Comparison of ENCODE assay signal across 23 mouse cellular contexts in the genomic region with DNA sequence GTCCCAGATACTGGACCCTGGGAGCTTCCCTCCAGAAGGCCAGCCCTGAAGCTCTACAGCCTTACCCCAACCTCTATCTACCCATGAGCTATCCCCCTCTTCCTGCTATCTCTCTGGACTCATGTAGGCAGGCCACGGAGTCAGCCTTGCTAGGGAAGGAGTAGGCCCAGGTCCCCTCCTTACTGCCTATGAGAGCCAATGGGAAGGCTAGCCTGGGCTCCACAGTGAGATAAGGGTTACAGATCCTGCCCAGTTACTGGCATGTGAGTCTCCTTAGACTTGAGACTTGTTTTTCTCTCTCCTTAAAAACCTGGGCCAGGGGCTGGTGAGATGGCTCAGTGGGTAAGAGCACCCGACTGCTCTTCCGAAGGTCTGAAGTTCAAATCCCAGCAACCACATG. TPM values are rescaled to one million over a fixed set of nuclear protein-coding genes. Genes with fewer than 3 reads are reported as not detected.
DNase-seq lines count a peak whose midpoint lies in the region; ATAC-seq lines count a peak whose summit lies in the region.
"Had no signal": no experiment of that assay in that cellular context is flagged by ENCODE, and none has a peak within 500 bp of the region (broad histone marks: within the 10 kb centered on the region; RNA-seq: fewer than 3 reads in every experiment).

No protein-coding gene starts in this region.

- H3K36me3 ChIP-seq in heart, embryonic 11.5 days (ENCODE audit: control insufficient read depth, insufficient read depth, low read length), result no peaks in the 10 kb centered on the region
- H3K36me3 ChIP-seq in heart, embryonic 12.5 days, result no peaks in the 10 kb centered on the region
- no peaks in the 10 kb centered on the region for H3K36me3 ChIP-seq in liver, embryonic 11.5 days (ENCODE audit: control insufficient read depth, insufficient read depth, low read length)
- H3K36me3 ChIP-seq in midbrain, embryonic 15.5 days (replicated peaks), result no peaks in the 10 kb centered on the region
- H3K36me3 ChIP-seq: forebrain, embryonic 15.5 days; hindbrain, embryonic 15.5 days; limb, embryonic 13.5 days; lung, embryonic 15.5 days; neural tube, embryonic 15.5 days; stomach, embryonic 15.5 days had no signal

- ATAC-seq in heart, embryonic 11.5 days (replicated peaks; ENCODE audit: insufficient number of reproducible peaks, low FRiP score, low TSS enrichment), result no peak
- no peak for ATAC-seq in heart, embryonic 12.5 days (ENCODE audit: insufficient number of reproducible peaks, low FRiP score)
- ATAC-seq in liver, embryonic 11.5 days (replicated peaks; ENCODE audit: low FRiP score), result peak; percentile 62
- 0 out of 2 replicates have a peak, but pooled peaks have one; percentile 18 for ATAC-seq in megakaryocyte progenitor cell, adult 5-6 weeks (replicated peaks; ENCODE audit: poor library complexity)
- no peak for ATAC-seq in midbrain, embryonic 15.5 days (replicated peaks)
- ATAC-seq: forebrain, embryonic 15.5 days; intestine, embryonic 16.5 days; midbrain, embryonic 16.5 days; Patski had no signal

- peaks cover 42% of the 10 kb centered on the region for H3K4me1 ChIP-seq in heart, embryonic 11.5 days (ENCODE audit: control insufficient read depth, insufficient read depth, low read length)
- peaks cover 53% of the 10 kb centered on the region for H3K4me1 ChIP-seq in heart, embryonic 12.5 days (replicated peaks)
- peaks cover 56% of the 10 kb centered on the region for H3K4me1 ChIP-seq in liver, embryonic 11.5 days (replicated peaks; ENCODE audit: control insufficient read depth, insufficient read depth, low read length)
- peaks cover 12% of the 10 kb centered on the region for H3K4me1 ChIP-seq in midbrain, embryonic 15.5 days

- no peak overlapping the region for H3K9ac ChIP-seq in heart, embryonic 11.5 days (ENCODE audit: low read depth, low read length)
- H3K9ac ChIP-seq in heart, embryonic 12.5 days, result no peak overlapping the region
- no peak overlapping the region for H3K9ac ChIP-seq in liver, embryonic 11.5 days (ENCODE audit: low read depth, low read length)
- H3K9ac ChIP-seq in midbrain, embryonic 15.5 days, result no peak overlapping the region
- H3K9ac ChIP-seq: forebrain, embryonic 15.5 days; hindbrain, embryonic 15.5 days; limb, embryonic 13.5 days; lung, embryonic 15.5 days; neural tube, embryonic 15.5 days; stomach, embryonic 15.5 days had no signal

- 0 out of 2 replicates have a peak overlapping the region, but pooled peaks have one; percentile 7 for H3K27ac ChIP-seq in heart, embryonic 11.5 days (ENCODE audit: low read depth, low read length)
- no peak overlapping the region for H3K27ac ChIP-seq in heart, embryonic 12.5 days (ENCODE audit: poor library complexity, severe bottlenecking)
- H3K27ac ChIP-seq in liver, embryonic 11.5 days (ENCODE audit: low read depth, low read length), result peak overlapping the region; percentile 51
- H3K27ac ChIP-seq in midbrain, embryonic 15.5 days, result no peak overlapping the region
- H3K27ac ChIP-seq: forebrain, embryonic 15.5 days; hindbrain, embryonic 15.5 days; limb, embryonic 13.5 days; lung, embryonic 15.5 days; neural tube, embryonic 15.5 days; stomach, embryonic 15.5 days had no signal

- WGBS in heart, embryonic 11.5 days (ENCODE audit: insufficient replicate concordance), result 75% methylated on average over 3 of the region's 3 CpGs
- 76% methylated on average over 3 of the region's 3 CpGs for WGBS in heart, embryonic 12.5 days
- 72% methylated on average over 3 of the region's 3 CpGs for WGBS in liver, embryonic 11.5 days
- WGBS in midbrain, embryonic 15.5 days, result 93% methylated on average over 3 of the region's 3 CpGs

- peak; percentile 57 for DNase-seq in MEL-GATA-1-ER (ENCODE audit: extremely low read depth, low read depth)
- no peak for DNase-seq in liver, embryonic 11.5 days (ENCODE audit: low spot score)
- DNase-seq in lung, postnatal 25 days (ENCODE audit: low spot score), result no peak
- DNase-seq: adrenal gland, postnatal 10 days; cerebellum, adult 11-12 months; cerebellum, postnatal 25 days; gastrocnemius, postnatal 36 days; heart, postnatal 14 days; right cerebral cortex, postnatal 25 days; thymus, adult 18-20 months had no signal

- no peaks in the 10 kb centered on the region for H3K9me3 ChIP-seq in heart, embryonic 11.5 days (replicated peaks; ENCODE audit: control insufficient read depth, low read length)
- no peaks in the 10 kb centered on the region for H3K9me3 ChIP-seq in heart, embryonic 12.5 days (replicated peaks)
- H3K9me3 ChIP-seq in liver, embryonic 11.5 days (ENCODE audit: control insufficient read depth, low read length), result no peaks in the 10 kb centered on the region
- H3K9me3 ChIP-seq in midbrain, embryonic 15.5 days, result no peaks in the 10 kb centered on the region
- H3K9me3 ChIP-seq: forebrain, embryonic 15.5 days; hindbrain, embryonic 15.5 days; limb, embryonic 13.5 days; lung, embryonic 15.5 days; neural tube, embryonic 15.5 days; stomach, embryonic 15.5 days had no signal

- no peak overlapping the region for H3K4me2 ChIP-seq in heart, embryonic 11.5 days
- H3K4me2 ChIP-seq in heart, embryonic 12.5 days, result no peak overlapping the region
- no peak overlapping the region for H3K4me2 ChIP-seq in liver, embryonic 11.5 days
- H3K4me2 ChIP-seq in midbrain, embryonic 15.5 days, result no peak overlapping the region
- H3K4me2 ChIP-seq: forebrain, embryonic 15.5 days; hindbrain, embryonic 15.5 days; limb, embryonic 13.5 days; lung, embryonic 15.5 days; neural tube, embryonic 15.5 days; stomach, embryonic 15.5 days had no signal

- H3K27me3 ChIP-seq in heart, embryonic 11.5 days (ENCODE audit: control insufficient read depth, insufficient read depth, low read length), result no peaks in the 10 kb centered on the region
- no peaks in the 10 kb centered on the region for H3K27me3 ChIP-seq in heart, embryonic 12.5 days (replicated peaks)
- no peaks in the 10 kb centered on the region for H3K27me3 ChIP-seq in liver, embryonic 11.5 days (replicated peaks; ENCODE audit: control insufficient read depth, insufficient read depth, low read length)
- no peaks in the 10 kb centered on the region; the same call in 1 of the 2 replicates for H3K27me3 ChIP-seq in midbrain, embryonic 15.5 days (replicated peaks)
- H3K27me3 ChIP-seq: forebrain, embryonic 15.5 days; hindbrain, embryonic 15.5 days; limb, embryonic 13.5 days; lung, embryonic 15.5 days; neural tube, embryonic 15.5 days; Patski; stomach, embryonic 15.5 days had no signal

- H3K4me3 ChIP-seq in heart, embryonic 11.5 days (ENCODE audit: low read depth, low read length), result no peak overlapping the region
- H3K4me3 ChIP-seq in heart, embryonic 12.5 days, result no peak overlapping the region
- no peak overlapping the region for H3K4me3 ChIP-seq in liver, embryonic 11.5 days (ENCODE audit: low read depth, low read length)
- H3K4me3 ChIP-seq in midbrain, embryonic 15.5 days, result no peak overlapping the region
- H3K4me3 ChIP-seq: forebrain, embryonic 15.5 days; hindbrain, embryonic 15.5 days; limb, embryonic 13.5 days; lung, embryonic 15.5 days; neural tube, embryonic 15.5 days; stomach, embryonic 15.5 days had no signal

RNA-seq across cellular contexts. Expression of a gene that starts 5.6 kb away (rescaled TPM):
- 39.6 and 47.6 TPM in 2 replicates for polyA plus RNA-seq in heart, embryonic 11.5 days (2014; fragmentation: Nextera tagmentation; extraction: Ambion mirVana)
- 44.7 and 48.0 TPM in 2 replicates for polyA plus RNA-seq in heart, embryonic 12.5 days (2016; fragmentation: Nextera tagmentation; extraction: Ambion mirVana)
- polyA plus RNA-seq in liver, embryonic 11.5 days (2014; fragmentation: Nextera tagmentation; extraction: Ambion mirVana), result 49.1 and 55.8 TPM in 2 replicates
- 44.6 and 49.9 TPM in 2 replicates for total RNA-seq in megakaryocyte progenitor cell, adult 5-6 weeks (2015)
- total RNA-seq in megakaryocyte progenitor cell, adult 5-6 weeks (2017), result 32.1 and 35.8 TPM in 2 replicates
- polyA plus RNA-seq in midbrain, embryonic 15.5 days (2015; fragmentation: Nextera tagmentation; extraction: Ambion mirVana), result 89.8 and 93.3 TPM in 2 replicates

Comparison
In these comparisons a context has a peak if more than half of its experiments do, and no peak if none do; other contexts are left out.
1. H3K27ac ChIP-seq: peak in heart, embryonic 11.5 days (single experiment) and liver, embryonic 11.5 days (single experiment); none in heart, embryonic 12.5 days (single experiment) and midbrain, embryonic 15.5 days (single experiment).
2. ATAC-seq: peak in liver, embryonic 11.5 days (single experiment) and megakaryocyte progenitor cell, adult 5-6 weeks (single experiment); none in heart, embryonic 11.5 days (single experiment), heart, embryonic 12.5 days (single experiment) and midbrain, embryonic 15.5 days (single experiment).